Mouse (Mus musculus): Measurements from ENCODE around the gene Cd244a.

Cd244a gene

GRCm38 (mm10) chr1:171577168-171577567 is 18.2 kb downstream of the Cd244a start:
- DNase-seq (ENCODE audit: low spot score): no peak

- no peak for DNase-seq (ENCODE audit: low spot score)
Observed at GRCm38 (mm10) chr1:171584584-171584983, 25.6 kb downstream of the Cd244a start.

DNA sequence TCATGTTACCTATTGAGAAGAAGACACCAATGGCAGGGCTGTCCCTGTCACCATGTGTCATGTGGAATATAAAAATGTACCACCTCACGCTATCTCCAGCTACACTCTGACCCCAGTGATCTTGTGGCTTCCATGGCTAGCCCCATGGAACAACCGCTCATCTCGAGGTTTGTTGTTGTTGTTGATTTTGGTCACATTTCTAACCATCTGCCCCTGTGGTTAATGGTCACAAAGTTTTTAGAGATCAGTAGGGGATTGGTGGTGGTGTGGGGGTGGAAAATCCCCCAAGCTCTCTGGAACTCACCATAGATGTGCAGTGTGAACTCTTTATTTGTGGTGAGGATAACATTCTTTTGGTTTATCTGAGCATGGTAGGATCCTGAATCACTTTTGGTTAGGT is 45.7 kb downstream of the Cd244a start:
- no peak for DNase-seq (ENCODE audit: low spot score)

DNA sequence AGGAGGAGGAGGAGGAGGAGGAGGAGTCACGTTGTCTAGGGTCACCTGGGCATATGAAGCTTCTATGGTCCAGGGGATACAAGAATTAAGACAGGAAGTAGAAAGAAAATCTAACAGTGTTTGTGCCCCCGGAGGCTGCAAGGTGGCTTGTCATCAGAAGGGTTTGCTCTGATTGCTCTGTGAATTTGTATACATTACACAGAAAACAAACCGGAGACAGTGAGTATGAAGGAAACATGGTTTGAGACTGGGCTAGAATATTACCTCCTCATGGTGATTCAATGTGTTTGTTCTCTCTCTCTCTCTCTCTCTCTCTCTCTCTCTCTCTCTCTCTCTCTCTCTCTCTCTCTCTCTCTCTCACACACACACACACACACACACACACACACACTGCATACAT is 47.7 kb downstream of the Cd244a start:
- no peak for DNase-seq (ENCODE audit: low spot score)

GRCm38 (mm10) chr1:171607176-171607575 is 48.2 kb downstream of the Cd244a start, which contains the start of gene Ly9:
Gene Ly9 (minus strand): TSS chr1:171607410.
- DNase-seq (ENCODE audit: low spot score): no peak

GRCm38 (mm10) chr1:171610026-171610425 is 51.0 kb downstream of the Cd244a start:
- no peak for DNase-seq (ENCODE audit: low spot score)

DNA sequence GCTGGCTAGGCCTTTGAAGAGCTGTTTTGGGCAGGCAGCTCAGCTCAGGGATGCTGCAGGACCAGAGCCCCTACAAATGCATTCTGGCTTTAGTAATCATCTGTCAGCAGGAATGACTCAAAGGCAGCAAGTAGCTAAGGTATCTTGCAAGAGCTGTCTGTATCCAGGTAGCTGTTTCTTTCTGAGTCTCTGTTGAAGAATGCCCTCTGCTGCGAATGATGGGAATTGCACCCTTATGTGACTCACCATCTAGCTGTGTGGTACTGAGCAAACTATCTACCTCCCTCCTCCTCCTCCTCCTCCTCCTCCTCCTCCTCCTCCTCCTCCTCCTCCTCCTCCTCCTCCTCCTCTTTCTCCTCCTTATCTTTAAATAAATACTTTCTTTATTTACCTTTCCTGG is 51.8 kb downstream of the Cd244a start:
- DNase-seq (ENCODE audit: low spot score): no peak

DNA sequence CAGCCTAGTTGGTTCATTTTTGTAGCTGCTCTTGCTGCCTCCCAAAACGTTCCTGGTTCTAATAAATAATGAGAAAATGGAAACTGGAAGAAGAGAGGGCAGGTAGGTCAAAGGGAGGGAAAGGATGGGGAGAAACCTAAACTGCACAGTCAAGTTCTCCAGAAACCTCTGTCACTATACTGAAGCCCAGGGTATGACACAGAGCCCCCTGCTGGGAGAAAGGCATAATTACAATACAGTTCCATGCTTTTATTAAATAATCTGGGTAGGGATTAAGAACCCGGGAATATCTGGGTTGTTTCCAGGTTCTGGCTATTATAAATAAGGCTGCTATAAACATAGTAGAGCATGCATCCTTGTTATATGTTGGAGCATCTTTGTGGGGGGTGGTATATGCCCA is 55.0 kb downstream of the Cd244a start:
- no peak for DNase-seq (ENCODE audit: low spot score)

DNA sequence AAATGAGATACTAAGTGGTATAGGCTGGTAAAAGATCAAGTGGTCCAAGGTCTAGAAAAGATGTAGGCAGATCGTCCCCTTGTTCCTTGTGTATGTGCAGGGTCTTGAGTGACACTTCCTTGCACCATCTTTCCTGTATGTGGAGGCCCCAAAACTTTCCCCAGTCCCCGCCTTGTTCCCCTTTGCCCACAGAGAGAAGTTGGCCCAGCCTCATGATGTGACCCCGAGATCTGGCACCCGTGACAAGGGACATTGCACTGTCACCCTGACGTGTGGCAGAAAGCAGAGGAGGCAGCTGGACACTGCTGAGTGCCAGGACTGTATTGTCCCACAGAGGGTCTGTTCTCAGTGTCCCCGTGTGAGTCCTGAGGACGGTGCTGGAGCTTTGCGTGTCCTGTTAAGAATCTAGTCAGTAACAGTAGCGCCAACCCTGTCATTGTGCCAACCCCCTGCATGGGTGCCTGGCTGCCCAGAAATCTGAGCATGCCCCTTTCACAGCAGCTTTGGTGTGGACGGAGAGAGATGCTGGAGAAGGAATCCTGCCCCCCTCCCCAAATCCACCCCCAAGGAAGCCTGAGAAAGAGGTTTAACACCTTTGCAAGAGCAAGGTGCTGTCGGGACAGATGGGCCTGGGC is 58.0 kb downstream of the Cd244a start:
- DNase-seq (ENCODE audit: low spot score): no peak

GRCm38 (mm10) chr1:171619001-171619400 is 60.0 kb downstream of the Cd244a start:
- DNase-seq (ENCODE audit: low spot score): peak; percentile 53

- DNase-seq (ENCODE audit: low spot score): no peak
Observed at GRCm38 (mm10) chr1:171619645-171620044, 60.7 kb downstream of the Cd244a start.

GRCm38 (mm10) chr1:171620091-171620490 is 61.1 kb downstream of the Cd244a start:
- DNase-seq (ENCODE audit: low spot score): no peak

GRCm38 (mm10) chr1:171627801-171628200 is 68.8 kb downstream of the Cd244a start:
- no peak for DNase-seq (ENCODE audit: low spot score)

DNA sequence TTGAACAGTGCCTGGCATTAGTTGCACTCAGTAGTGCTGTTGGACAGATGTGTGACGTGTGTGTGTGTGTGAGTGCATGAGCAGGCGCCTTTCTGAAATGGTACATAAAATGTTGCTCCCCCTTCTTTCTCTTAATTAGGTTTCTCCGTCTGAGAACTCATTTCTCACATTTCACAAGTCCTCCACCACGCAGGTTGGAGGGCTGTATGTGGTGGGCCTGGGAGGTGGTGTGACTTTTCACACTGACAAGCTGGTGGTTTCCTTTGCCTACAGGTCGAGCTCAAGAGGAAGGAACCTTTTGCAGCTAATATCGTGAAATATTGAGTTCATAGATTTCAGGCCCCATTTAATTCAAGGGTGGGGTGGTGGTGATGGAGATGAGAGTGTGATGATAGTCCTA is 70.2 kb downstream of the Cd244a start:
- DNase-seq (ENCODE audit: low spot score): no peak

DNA sequence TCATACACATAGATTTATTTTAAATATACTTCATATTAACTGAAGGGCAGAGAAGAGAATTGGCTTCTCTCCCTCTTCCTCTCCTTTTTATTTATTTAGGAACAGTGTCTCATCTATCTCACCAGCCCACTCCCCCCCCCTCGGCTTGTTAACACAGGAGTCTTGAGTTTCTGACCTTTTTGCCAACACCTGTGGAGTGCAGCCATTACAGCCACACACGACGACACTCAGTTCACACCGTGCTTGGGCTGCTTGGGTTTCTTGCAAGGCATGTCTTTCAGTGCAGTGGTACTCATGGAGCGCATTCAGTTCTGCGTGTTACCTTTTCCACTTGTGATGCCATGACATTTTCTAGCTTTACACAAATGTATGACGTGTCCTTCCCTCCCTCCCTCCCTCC is 71.0 kb downstream of the Cd244a start:
- no peak for DNase-seq (ENCODE audit: low spot score)

GRCm38 (mm10) chr1:171630912-171631311 is 71.9 kb downstream of the Cd244a start:
- no peak for DNase-seq (ENCODE audit: low spot score)

- no peak for DNase-seq (ENCODE audit: low spot score)
Observed at GRCm38 (mm10) chr1:171631447-171631846, 72.5 kb downstream of the Cd244a start.

DNA sequence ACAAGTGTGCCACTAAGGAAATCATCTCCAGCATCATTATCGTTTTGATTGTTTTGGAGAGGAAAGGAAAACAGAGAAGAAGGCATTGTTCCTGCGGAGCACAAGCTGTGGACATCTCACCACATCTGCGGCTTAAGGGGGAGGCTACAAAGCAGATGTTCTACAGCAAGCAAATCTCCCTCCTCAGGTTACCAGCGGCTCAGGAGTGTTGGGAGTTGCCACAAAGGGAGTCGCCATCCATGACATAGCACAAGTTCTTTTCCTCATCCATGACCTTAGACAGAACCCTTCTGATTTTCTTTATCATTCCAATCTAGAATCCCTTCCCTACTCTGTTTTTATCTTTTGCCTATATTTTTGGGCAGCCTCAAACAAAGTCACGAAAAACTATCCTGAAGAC is 76.7 kb downstream of the Cd244a start:
- DNase-seq (ENCODE audit: low spot score): no peak

- no peak for DNase-seq (ENCODE audit: low spot score)
Observed at GRCm38 (mm10) chr1:171637101-171637500, 78.1 kb downstream of the Cd244a start.

GRCm38 (mm10) chr1:171638686-171639085 is 79.7 kb downstream of the Cd244a start:
- no peak for DNase-seq (ENCODE audit: low spot score)

DNA sequence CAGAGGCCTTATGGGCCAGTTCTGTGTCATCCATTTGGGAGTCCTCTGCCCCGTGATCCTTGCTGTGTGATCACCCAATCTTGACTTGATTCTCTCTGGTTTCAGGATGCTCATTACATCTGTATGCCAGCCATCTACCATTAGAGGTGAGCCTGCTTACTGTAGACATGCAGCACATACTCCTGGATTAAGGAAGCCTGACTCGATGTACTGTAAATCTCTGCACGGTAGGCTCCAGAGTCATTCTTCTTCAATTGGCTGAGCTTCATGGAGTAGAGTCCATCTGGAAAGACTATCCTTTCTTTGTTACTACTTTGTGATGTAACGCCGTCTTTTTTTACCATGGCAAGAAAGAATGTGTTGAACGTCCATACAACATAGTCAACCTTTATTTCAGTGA is 81.8 kb downstream of the Cd244a start:
- DNase-seq (ENCODE audit: low spot score): no peak

DNA sequence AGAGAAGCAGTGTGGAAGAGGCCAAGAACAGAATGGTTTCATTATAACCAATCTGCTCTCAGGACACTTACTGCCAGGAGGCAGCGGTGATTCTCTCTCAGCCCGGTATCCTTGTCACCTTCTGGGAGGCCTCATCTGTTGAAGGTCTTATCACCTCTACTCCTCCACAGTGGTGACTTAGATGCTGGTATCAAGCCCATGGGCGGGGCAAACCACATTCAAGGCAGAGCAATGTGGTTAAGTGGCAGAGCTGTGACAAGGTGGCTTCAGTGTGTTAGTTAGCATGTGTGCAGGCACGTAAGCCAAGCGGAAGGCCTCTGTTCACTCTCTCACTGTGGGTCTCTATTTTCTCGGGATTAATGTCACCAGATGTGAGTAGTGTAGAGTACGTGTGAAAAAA is 84.6 kb downstream of the Cd244a start:
- DNase-seq (ENCODE audit: low spot score): no peak

GRCm38 (mm10) chr1:171646429-171646940 is 87.5 kb downstream of the Cd244a start:
- DNase-seq (ENCODE audit: low spot score): no peak

DNA sequence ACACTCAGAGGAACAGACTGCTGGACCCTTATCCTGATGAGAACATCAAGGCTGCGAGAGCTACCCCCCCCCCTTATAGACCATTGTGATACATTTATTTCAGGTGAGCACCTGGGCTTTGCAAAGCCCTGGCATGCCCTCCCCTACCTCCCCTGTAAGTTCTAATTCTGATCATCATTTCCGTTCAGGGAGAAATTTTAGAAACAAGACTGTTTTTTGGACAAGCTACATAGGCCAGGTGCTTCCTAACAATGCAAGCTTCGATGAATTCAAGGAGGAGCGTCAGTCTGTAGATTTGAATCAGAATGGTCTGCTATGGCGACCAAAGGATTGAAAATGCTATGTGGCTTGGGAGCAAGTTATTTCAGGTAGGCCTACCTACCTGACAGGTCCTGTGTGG is 88.7 kb downstream of the Cd244a start:
- DNase-seq (ENCODE audit: low spot score): no peak
